ENCODE assay signal across 15 mouse cellular contexts in the genomic region with DNA sequence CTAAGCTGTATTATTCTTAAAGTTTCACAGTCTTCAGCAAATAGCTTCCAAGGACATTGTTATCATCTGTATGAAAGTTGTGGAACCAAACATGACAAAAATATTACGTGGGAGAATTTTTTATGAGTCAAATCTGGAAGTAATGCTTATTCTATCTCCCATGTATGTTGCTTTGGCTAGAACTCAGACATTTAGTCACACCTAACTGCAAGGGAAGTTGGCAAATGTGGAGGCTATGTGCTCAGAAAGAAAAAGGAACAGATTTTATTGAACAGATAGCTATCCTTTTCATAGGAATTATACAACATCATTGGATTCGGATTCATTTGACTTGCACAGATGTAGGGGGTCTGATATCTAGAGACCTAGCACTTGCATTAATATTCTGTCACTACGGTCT.
"Had no signal": no experiment of that assay in that cellular context is flagged by ENCODE, and none has a peak within 500 bp of the region (broad histone marks: within the 10 kb centered on the region; RNA-seq: fewer than 3 reads in every experiment).

No protein-coding gene starts in this region.

- DNase-seq: gastrocnemius, postnatal 25 days; heart, adult 18-20 months; heart, postnatal 10 days; heart, postnatal 4 days; kidney, adult 18-20 months; kidney, adult 8-10 months; kidney, postnatal 10 days; kidney, postnatal 25 days; kidney, postnatal 4 days; liver; liver, embryonic 13.5 days had no signal

- ATAC-seq: hindbrain, embryonic 16.5 days; inflammation-experienced regulatory T-cells, adult 6 months; intestine, embryonic 15.5 days; intestine, postnatal 0 days had no signal
